Mouse (Mus musculus): ENCODE data around the gene Galntl6. TPM values are rescaled to one million over a fixed set of nuclear protein-coding genes. Genes with fewer than 3 reads are reported as not detected.

The Galntl6 gene
- polyA plus RNA-seq (2012) = 0.02 TPM in 1 of 2 replicates, not detected in the other

DNA sequence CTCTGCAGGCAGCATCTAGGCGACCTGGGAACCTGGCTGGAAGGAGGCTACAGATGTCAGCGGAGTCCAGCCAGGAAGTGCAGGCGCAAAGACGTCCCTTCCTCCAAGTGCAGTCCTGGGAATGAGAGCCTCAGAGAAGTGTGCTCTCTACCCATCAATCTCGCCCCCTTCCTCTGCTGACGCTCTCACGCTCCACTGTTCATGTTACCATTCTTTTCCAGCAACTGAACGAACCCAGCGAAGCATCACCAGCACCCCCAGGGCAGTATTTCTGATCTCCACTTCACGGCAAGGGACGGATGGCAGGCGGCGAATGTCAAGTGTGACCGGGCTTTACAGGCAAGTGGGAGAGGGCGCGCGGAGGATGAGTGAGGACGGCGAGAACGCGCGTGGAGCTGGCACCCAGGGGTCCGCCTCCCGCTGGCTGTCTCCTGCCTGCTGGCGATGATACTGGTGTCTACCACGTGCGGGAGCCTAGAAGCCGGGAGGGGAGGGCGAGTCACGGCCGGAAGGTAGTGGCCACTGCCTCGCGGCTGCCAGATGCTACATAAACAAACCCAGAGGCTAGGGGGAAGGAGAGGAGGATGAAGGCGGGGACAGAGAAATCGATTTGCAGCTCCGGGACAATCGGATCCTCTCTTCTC lies at the start of gene Galntl6:
Gene Galntl6, minus strand, starts transcription at position 445 of the 644 bp plus-strand sequence.
- no peak for TF ChIP-seq GATA1 (IDR thresholded peaks at IDR 0.05; ENCODE audit: low read length)

DNA sequence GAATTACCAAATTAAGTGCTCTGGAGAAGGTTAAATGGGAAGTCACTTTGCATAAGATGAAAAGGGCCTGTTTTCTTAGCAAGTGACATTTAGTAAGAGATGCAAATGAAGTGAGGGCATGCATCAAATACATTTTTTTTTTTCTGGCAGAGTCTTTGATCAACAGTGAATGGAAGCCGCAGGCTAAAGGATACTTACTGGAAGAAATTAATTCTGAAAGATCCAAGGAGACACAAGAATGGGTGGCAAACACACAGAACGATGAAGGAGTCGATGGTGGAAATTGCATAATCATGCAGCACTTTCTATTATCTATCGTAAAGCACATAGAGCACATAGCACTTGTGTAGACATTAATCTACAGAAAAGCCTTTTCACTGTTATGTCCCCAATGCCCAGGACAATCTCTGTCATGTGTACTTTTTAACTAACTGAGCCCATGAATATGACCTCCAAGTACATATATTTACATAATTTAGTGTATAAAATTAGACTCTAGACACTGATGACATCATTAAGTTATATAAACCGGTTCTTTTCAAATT lies 44.8 kb upstream of the Galntl6 start:
- TF ChIP-seq GATA1 (IDR thresholded peaks at IDR 0.05; ENCODE audit: low read length) = no peak

DNA sequence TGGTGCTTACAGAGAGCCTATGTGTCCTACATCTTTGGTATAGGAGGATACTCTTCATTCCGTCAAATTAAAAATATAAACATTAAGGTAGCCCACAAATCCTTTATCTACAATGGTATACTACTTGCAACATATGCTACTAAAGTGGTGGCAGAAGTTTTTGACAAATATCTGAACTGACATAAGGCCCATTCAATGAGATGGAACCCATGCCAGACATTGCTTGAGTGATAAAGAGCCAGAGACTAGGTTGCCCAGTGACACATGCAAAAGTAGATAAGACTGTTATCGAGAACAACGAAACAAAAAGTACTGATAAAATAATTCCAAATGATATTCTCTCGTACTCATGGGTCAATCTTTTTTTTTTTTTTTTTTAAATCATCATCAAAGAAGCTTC lies 31.3 kb upstream of the Galntl6 start:
- no peak for TF ChIP-seq GATA1 (IDR thresholded peaks at IDR 0.05; ENCODE audit: low read length)

DNA sequence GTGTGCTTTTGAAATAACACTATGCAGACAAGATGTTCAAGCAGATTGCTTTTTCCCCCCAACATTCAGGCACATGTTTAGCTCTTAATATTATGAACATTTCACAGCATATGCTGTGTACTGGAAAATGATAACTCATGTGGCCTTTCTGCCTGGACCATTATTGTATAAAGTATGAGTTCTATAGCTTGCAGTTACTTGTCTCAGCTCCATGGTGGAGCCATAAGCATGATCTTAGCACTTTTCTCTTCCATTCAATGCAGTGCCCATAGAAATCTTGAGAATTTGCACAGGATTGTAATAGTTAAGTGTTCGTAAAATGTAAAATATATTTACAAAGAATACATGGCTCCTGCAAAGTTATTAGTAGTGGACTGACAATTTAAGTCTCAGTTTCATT lies 18.6 kb upstream of the Galntl6 start:
- no peak for TF ChIP-seq GATA1 (IDR thresholded peaks at IDR 0.05; ENCODE audit: low read length)

DNA sequence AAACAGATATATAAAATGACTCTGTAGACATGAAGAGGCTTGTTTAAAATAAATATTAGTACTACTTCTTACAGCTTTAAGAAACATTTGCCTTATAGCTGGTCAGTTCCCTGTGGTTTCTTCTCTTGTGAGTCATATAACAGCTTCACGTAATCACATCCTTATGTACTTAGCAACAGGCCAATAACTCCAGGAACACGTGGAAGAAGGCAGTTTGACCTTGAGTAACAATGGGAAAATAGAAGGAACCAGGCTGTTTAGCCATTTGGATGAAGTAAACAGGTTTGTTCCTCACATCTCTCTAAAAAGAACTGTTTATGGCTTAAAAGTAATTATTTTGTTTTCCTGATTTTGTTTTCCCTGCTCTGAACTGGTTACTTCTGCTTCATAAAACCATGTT lies 2.7 kb upstream of the Galntl6 start:
- TF ChIP-seq GATA1 (IDR thresholded peaks at IDR 0.05; ENCODE audit: low read length) = no peak

DNA sequence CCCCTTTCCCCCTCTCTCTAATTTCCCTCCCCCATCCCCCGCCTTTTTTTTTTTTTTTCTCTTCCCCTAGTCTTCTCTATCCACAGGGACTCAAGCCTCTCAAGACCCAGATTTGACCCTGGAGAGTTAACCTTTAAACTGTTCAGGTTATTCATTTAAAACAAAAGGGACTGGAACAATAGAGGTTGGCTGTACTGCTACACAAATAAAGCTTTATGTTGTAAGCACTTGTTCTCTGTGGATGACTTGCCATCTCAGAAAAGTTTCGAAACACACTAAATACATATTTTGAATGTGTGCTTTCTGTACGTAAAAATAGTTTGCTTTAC lies 1.2 kb upstream of the Galntl6 start:
- TF ChIP-seq GATA1 (IDR thresholded peaks at IDR 0.05; ENCODE audit: low read length) = no peak

DNA sequence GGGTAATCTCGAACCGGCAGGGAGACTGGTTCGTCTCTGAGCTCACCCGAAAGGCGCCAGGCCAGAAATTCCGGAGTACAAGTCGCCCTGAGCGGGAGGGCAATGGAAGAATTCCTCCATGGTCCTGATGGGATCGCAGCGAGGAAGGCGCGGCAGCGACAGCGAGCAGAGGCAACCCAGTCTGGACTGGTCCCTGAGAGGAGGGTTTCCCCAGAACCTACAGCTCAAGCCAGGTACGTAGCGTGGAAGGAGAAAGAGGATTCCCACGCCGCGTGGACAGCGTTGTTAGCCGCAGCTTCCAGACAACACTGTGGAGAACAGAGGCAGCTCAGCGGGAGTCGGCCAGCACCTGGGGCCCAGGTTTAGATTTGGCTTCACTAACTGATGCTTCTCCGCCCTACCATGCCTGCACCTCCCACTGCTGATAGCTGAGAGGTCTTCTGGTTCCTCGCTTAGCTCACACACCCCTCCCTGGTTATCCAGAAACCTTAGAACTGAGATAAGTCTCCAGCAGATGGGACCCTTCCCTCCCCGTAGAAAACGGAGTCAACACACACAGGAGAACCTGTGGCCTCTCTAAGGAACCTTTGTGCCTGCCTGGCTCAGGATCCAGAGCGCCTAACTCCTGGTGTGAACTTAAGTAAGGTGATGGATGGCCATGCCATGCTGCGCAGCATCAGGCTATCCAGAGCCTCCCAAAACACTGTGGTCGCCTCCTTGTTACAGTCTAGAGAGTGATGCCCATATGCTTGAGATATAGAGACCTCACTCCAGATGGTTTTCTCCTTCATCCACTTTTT lies 600 bp upstream of the Galntl6 start:
- no peak for TF ChIP-seq GATA1 (IDR thresholded peaks at IDR 0.05; ENCODE audit: low read length)

DNA sequence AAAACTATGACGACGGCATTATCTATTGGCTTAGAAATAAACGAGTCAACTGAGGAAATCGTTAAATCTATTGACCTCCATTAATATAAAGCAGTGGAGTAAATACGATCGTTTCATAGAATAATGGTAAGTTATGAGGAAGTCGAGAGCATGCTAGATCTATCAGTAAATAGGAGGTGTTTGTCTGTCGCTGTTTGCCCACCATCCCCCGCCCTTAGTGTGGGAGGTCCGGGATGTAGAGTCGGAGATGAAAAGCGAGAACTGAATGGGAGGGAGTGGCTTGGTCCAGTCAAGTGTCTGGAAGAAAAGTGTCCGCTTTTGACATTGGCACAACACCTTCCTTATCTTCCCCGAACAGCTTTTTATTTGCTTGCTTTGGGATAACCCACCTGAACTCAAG lies 763 bp downstream of the Galntl6 start, which contains the start of gene BC030500:
Gene BC030500, plus strand, starts transcription at position 79 of the 400 bp plus-strand sequence.
- no peak for TF ChIP-seq GATA1 (IDR thresholded peaks at IDR 0.05; ENCODE audit: low read length)

DNA sequence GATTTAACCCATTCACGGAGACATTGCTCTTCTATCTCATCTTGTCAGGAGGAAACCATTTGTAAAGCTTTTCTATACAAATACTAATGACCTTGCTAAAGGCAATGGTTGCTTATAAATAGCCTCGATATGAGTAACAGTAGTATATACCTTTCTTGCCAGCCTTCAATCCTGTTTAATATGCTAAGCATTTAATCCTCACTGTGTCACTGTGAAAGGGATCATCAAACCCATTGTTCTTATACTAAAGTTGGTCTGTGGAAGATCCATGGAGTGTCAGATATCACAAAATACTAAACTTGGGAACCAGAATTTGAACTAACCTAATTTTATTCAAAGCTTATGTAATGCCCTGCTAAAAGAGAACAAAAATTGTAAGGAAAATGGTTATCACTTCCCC lies 8.0 kb downstream of the Galntl6 start:
- no peak for TF ChIP-seq GATA1 (IDR thresholded peaks at IDR 0.05; ENCODE audit: low read length)

DNA sequence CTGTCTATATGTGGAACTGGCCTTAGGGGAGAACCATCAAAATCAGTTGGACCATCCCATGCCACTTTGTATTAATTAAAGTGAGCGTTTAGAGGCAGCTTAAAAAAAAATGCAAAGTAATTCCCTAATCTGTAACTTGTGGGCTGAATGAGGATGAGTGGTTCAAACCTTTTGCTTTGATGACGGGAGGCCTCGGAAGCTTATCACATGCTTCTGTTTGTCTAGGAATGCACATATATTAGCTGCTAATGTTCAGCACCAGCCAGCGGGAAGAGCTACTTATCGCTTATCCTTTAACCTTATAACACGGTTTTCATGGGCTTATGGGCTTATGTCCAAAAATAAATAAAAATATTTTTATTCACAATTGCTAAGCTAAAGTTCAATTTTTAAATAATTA lies 16.5 kb downstream of the Galntl6 start:
- no peak for TF ChIP-seq GATA1 (IDR thresholded peaks at IDR 0.05; ENCODE audit: low read length)

DNA sequence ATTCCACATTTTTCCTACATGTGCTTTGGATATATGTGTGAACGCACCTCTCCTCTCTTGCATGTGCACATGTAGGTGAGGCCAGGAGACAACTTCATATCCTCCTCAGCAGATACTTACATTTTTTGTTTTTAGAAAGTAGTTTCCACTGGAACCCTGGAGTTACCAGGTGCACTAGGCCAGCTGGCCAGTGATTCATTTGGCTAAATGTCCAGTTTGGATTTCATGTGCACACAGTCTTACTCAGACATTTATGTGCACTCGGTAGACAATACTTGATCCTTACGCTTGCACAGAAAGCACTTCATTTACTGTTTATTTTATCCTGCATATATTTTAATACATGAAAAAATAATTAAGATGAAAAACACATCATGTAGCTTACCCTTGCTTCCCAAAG lies 21.8 kb downstream of the Galntl6 start:
- no peak for TF ChIP-seq GATA1 (IDR thresholded peaks at IDR 0.05; ENCODE audit: low read length)

DNA sequence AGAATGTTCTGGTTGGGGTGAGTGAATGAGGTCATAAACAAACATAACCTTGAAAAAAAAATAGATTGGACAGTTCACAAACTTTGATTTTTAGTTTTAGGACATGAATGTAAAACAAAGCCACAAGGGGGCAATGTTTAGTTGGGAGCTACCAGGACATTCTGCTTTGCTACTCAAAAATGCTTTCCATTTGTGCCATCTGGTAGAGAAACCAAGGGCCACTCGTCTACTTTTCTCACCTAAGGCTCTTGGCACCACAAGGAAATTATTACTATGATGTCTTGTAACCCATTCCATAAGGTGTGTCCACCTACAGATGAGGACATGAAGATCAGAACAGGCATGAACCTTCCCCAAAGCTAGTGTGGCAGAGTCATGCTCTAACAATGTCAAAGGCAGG lies 26.0 kb downstream of the Galntl6 start:
- no peak for TF ChIP-seq GATA1 (IDR thresholded peaks at IDR 0.05; ENCODE audit: low read length)

DNA sequence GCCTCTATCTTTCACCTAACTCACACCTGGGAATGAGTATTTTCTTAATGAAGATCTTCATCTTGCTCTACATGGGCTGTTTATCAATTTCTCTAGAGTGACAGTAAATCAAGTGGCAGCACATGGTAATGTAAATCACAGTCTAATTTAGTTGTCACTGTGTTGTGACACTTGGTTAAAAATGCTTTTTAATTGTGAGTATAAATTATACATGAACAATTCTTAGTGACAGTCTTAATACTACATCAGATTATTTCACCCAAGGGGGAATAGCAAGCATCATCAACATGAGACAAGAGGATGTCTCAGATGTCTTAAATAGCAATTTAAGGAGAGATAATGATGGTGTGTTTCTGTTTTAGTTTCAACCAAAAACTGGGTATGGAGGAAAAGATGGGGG lies 88.1 kb downstream of the Galntl6 start:
- no peak for TF ChIP-seq GATA1 (IDR thresholded peaks at IDR 0.05; ENCODE audit: low read length)

DNA sequence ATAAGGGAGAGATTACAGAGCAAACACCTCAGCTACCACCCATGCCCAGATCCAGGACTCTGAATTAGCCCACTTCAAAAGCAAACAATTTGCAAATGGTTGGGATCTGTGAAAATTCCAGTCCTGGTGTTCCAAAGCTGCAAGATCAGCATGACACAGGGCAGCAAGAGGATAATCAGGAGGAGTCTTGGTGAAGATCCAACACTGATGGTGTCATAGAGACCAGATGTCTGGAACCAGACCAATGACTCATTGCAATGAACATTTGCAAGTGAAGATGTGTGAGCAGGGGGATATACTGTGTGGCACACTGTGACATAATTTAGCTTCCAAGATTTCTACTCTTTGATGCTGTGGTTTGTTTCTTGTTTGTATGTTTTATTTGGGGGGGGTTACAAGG lies 107.2 kb downstream of the Galntl6 start:
- no peak for TF ChIP-seq GATA1 (IDR thresholded peaks at IDR 0.05; ENCODE audit: low read length)

DNA sequence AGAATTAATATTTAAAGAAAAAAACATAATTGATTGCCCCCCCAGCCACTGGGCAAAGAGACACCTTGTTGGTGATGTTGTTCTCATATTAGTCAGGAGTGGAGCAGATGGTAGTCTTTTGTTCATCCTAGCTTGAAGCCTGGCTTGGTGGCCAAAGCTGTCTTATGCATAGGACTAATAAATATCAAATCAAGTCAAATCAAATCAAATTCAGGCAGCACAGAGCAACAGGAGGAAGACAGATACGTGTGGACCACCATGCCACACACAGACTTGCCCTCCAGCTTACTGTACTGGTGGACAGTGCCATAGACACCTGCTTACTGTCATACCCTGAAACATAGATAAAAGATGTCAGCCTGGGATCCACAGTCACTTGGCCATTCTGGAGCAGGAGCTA lies 110.6 kb downstream of the Galntl6 start:
- TF ChIP-seq GATA1 (IDR thresholded peaks at IDR 0.05; ENCODE audit: low read length) = no peak

DNA sequence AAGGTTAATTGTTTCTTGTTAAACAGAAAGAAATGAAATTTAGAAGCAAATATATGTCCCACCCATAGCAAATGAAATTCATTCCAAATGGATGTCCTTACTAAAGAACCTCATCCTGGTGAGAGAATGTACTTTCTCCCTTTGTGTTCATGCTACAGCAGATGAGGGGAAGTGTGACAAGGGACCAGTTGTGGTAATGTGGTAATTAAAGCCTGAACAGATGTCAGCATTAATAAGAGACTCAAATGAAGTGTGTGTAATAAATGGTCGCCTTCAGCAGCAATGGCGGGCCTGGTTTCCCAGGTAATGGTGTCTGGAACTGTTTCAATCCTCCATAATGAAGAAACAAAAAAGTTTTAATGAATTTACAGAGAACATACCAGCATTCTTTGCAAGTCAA lies 158.7 kb downstream of the Galntl6 start:
- TF ChIP-seq GATA1 (IDR thresholded peaks at IDR 0.05; ENCODE audit: low read length) = no peak

DNA sequence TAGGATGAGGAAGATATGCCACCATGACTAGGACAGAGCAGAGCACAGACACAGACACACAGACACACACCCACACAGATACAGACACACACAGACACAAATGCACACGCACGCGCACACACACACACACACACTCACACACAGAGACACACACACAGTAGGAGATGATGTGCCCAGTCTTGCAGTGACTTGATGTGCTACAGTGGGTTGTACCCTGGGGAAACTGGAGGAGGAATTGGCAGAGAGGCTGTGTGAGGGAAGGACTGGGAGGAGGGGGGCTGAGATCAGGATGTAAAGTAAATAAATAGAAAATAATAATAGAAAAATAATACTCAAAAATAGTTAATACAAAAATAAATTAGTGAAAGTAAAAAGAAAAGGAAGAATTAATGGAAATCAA lies 174.5 kb downstream of the Galntl6 start:
- no peak for TF ChIP-seq GATA1 (IDR thresholded peaks at IDR 0.05; ENCODE audit: low read length)
